Mouse (Mus musculus): ENCODE results near the gene Dhx15. TPM values are rescaled to one million over a fixed set of nuclear protein-coding genes. Genes with fewer than 3 reads are reported as not detected.
A peak's percentile ranks its signal among the peaks of the same experiment; 100 is the strongest.
"Not testable (repeated sequence)": the region's sequence is repeated elsewhere in the genome, so short reads cannot be mapped to it uniquely, and the experiment has no call there.

The Dhx15 gene
- 112 and 118 TPM in 2 replicates for polyA plus RNA-seq (2014; fragmentation: Nextera tagmentation; extraction: Ambion mirVana)

DNA sequence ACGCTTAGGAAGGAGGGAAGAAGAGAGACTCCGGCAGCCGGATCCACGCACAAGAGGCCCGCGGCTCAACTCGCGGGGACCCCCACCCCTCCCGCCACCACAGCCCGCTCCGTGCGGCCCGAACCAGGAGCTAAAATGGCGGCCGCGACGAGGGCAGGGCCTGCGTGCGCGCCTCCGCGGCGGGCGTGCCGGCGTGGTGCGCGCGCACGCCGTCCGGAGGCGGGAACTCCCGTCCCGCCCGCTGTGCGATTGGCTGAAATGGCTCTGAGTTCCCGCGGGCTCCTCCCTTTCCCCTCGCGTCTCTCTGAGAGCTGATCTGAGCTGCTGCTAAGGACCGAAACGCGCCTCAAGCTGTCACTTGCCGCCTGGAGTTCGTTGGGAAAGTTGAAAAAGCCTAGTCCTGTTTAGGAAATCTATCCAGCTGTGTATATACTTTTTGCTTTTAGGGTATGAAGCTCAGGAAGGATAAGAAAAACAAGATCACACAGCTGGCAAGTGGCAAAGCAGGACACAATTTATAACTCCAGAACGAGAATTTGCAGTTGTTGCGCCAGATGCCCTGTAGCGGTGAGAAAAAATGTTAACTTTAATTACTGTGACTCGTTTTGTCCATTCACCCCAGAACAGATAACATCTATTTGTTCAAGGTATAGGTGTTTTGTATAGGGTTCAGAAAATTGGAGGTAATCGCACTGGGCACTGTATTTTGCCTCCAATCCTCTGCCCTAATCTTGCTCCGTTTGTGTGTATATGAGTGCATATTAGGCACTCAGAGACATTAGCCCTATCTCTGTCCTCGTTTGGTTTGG is at the start of gene Dhx15:
TSS of gene Dhx15 (minus strand) at position 144 of the 809 bp plus-strand sequence.
- Histone ChIP-seq H3K36me3 (replicated peaks; ENCODE audit: control insufficient read depth, insufficient read depth, low read depth, low read length) (no peaks in the 10 kb centered on the region), H3K4me3 (ENCODE audit: low read depth, low read length) (peak within 1 kb of the TSS; percentile 99), H3K9me3 (replicated peaks; ENCODE audit: control insufficient read depth, low read length) (no peaks in the 10 kb centered on the region), H3K9ac (replicated peaks; ENCODE audit: low read length) (peak within 1 kb of the TSS; percentile 100), H3K27me3 (ENCODE audit: control insufficient read depth, insufficient read depth, low read length) (no peaks in the 10 kb centered on the region), H3K4me2 (ENCODE audit: low read depth, low read length) (peak within 1 kb of the TSS; percentile 59), H3K27ac (replicated peaks; ENCODE audit: low read depth, low read length) (peak within 1 kb of the TSS; percentile 91), H3K4me1 (ENCODE audit: control insufficient read depth, insufficient read depth, low read length) (no peaks in the 10 kb centered on the region; the same call in 1 of the 2 replicates)
- DNase-seq (ENCODE audit: low spot score) (peak; percentile 95), ATAC-seq (replicated peaks; ENCODE audit: insufficient number of reproducible peaks, low FRiP score, low TSS enrichment, low read depth) (peak; percentile 96)
- WGBS = 2% methylated on average over 52 of the region's 53 CpGs

- DNase-seq (ENCODE audit: low spot score) (no peak), ATAC-seq (replicated peaks; ENCODE audit: insufficient number of reproducible peaks, low FRiP score, low TSS enrichment, low read depth) (no peak)
- 91% methylated on average over 5 of the region's 5 CpGs for WGBS
- Histone ChIP-seq H3K4me1 (ENCODE audit: control insufficient read depth, insufficient read depth, low read length) (no peaks in the 10 kb centered on the region), H3K4me2 (ENCODE audit: low read depth, low read length) (no peak overlapping the region), H3K4me3 (ENCODE audit: low read depth, low read length) (no peak overlapping the region), H3K9ac (replicated peaks; ENCODE audit: low read length) (no peak overlapping the region), H3K27ac (replicated peaks; ENCODE audit: low read depth, low read length) (no peak overlapping the region), H3K27me3 (ENCODE audit: control insufficient read depth, insufficient read depth, low read length) (no peaks in the 10 kb centered on the region), H3K36me3 (replicated peaks; ENCODE audit: control insufficient read depth, insufficient read depth, low read depth, low read length) (no peaks in the 10 kb centered on the region), H3K9me3 (replicated peaks; ENCODE audit: control insufficient read depth, low read length) (no peaks in the 10 kb centered on the region)
These were observed 48.6 kb upstream of the Dhx15 start for GRCm38 (mm10) chr5:52238877-52239276.

DNA sequence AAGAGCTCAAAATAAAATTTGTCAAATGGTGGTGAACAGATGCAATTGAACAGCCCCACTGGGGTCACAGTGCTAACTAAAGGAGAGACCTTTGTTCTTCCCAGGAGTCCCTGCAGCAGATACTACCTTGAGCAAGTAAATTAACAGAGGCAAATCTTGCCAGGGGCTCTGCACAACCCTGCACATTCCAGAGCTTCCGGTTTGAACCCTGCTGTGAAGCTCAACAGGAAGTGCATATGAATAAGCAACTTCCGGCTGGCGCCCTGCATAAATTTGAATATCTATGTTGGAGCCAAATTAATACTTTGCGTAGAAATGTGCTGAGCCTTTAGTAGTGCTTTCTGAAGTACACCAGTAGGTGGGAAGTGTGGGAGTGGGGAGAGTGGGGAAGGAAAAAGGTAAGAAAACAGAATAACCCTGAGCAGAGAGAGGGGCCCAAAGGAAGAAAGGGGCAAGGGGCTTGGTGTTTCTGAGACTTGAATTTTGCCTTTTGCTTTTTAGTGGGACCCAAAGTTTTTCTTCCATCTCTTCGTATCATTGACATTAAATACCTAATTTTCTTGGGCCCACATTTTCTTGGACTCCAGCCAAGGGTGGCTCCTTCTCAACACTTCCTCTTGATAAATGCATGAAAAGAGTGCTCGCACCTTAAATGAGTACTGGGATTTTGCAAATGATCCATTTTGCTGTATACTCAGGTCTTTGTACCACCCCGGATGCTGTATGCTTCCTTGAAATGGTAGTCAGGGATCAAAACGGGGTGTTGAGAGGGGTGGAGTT is 47.8 kb upstream of the Dhx15 start:
- ATAC-seq (replicated peaks; ENCODE audit: insufficient number of reproducible peaks, low FRiP score, low TSS enrichment, low read depth) = no peak
- Histone ChIP-seq H3K36me3 (replicated peaks; ENCODE audit: control insufficient read depth, insufficient read depth, low read depth, low read length) (no peaks in the 10 kb centered on the region), H3K9me3 (replicated peaks; ENCODE audit: control insufficient read depth, low read length) (no peaks in the 10 kb centered on the region), H3K27ac (replicated peaks; ENCODE audit: low read depth, low read length) (no peak overlapping the region), H3K4me2 (ENCODE audit: low read depth, low read length) (no peak overlapping the region), H3K9ac (replicated peaks; ENCODE audit: low read length) (no peak overlapping the region), H3K4me3 (ENCODE audit: low read depth, low read length) (no peak overlapping the region), H3K4me1 (ENCODE audit: control insufficient read depth, insufficient read depth, low read length) (no peaks in the 10 kb centered on the region), H3K27me3 (ENCODE audit: control insufficient read depth, insufficient read depth, low read length) (no peaks in the 10 kb centered on the region)
- DNase-seq (ENCODE audit: low spot score) = no peak
- 68% methylated on average over 8 of the region's 8 CpGs for WGBS

DNA sequence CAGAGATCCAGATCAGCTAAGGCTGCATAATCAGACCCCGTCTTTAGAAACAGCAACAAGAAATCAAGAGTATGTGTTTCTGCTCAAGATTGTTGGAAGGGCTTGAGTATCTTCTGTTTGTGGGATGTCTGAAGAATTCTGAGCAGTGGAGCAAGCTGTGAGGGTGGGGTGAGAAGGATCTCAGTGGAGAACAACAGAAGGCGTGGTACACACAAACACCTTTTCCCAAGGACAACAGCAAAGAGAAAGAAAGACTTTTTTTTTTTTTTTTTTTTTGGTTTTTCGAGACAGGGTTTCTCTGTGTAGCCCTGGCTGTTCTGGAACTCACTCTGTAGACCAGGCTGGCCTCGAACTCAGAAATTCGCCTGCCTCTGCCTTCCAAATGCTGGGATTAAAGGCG is 46.3 kb upstream of the Dhx15 start:
- not testable (repeated sequence) for DNase-seq (ENCODE audit: low spot score); H3K4me3 ChIP-seq (ENCODE audit: low read depth, low read length)
- 90% methylated on average over 5 of the region's 6 CpGs for WGBS

DNA sequence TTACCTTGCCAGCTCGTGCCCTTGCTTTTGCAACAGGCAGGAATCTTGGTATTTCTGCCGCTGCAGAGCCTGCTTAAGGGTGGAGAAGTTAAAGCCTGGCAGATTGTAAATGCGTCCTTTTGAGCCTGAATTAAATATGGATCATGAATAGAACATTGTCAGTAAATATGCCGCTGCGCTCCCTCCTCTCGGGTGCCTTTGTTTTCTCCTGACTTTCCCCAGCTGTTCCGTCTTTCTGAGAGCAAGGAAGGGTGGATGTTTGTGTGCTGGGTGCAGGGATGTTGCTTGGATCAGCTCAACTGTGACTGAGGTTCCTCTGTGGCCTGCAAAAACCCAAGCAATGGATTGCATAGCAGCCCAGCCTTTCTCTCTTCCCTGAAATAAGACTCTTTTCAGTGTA is 44.3 kb upstream of the Dhx15 start:
- Histone ChIP-seq H3K4me3 (ENCODE audit: low read depth, low read length) (no peak overlapping the region), H3K27ac (replicated peaks; ENCODE audit: low read depth, low read length) (no peak overlapping the region), H3K36me3 (replicated peaks; ENCODE audit: control insufficient read depth, insufficient read depth, low read depth, low read length) (no peaks in the 10 kb centered on the region), H3K4me2 (ENCODE audit: low read depth, low read length) (no peak overlapping the region), H3K9me3 (replicated peaks; ENCODE audit: control insufficient read depth, low read length) (no peaks in the 10 kb centered on the region), H3K9ac (replicated peaks; ENCODE audit: low read length) (no peak overlapping the region), H3K27me3 (ENCODE audit: control insufficient read depth, insufficient read depth, low read length) (no peaks in the 10 kb centered on the region), H3K4me1 (ENCODE audit: control insufficient read depth, insufficient read depth, low read length) (no peaks in the 10 kb centered on the region)
- 61% methylated on average over 7 of the region's 7 CpGs for WGBS
- ATAC-seq (replicated peaks; ENCODE audit: insufficient number of reproducible peaks, low FRiP score, low TSS enrichment, low read depth) (no peak), DNase-seq (ENCODE audit: low spot score) (no peak)

More for the DNA sequence above, 46.3 kb upstream of the Dhx15 start:
- H3K27me3 ChIP-seq (ENCODE audit: control insufficient read depth, insufficient read depth, low read length); ATAC-seq (replicated peaks; ENCODE audit: insufficient number of reproducible peaks, low FRiP score, low TSS enrichment, low read depth); H3K4me2 ChIP-seq (ENCODE audit: low read depth, low read length); H3K9me3 ChIP-seq (replicated peaks; ENCODE audit: control insufficient read depth, low read length); H3K9ac ChIP-seq (replicated peaks; ENCODE audit: low read length); H3K36me3 ChIP-seq (replicated peaks; ENCODE audit: control insufficient read depth, insufficient read depth, low read depth, low read length); H3K27ac ChIP-seq (replicated peaks; ENCODE audit: low read depth, low read length); H3K4me1 ChIP-seq (ENCODE audit: control insufficient read depth, insufficient read depth, low read length): not testable (repeated sequence)

DNA sequence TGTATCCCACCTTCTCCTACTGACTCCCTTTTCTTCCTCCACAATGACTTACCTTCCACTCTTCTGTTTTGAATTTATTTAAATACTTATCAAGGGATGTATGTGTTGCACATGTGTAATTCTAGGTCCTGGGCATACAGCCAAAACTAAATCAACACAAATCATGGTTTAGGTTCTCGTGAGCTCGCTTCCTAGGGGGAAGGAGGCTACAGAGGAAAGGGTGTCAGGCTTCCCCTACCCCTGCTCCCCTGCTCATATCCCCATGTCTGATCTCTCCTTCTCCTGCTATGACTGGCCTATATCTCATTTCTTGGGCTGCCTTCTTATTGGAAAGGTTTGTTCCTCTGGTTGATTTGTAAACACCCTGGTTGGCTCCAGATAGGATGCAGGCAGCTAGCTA is 43.6 kb upstream of the Dhx15 start:
- Histone ChIP-seq H3K4me1 (ENCODE audit: control insufficient read depth, insufficient read depth, low read length) (no peaks in the 10 kb centered on the region), H3K36me3 (replicated peaks; ENCODE audit: control insufficient read depth, insufficient read depth, low read depth, low read length) (no peaks in the 10 kb centered on the region), H3K9me3 (replicated peaks; ENCODE audit: control insufficient read depth, low read length) (no peaks in the 10 kb centered on the region), H3K4me3 (ENCODE audit: low read depth, low read length) (no peak overlapping the region), H3K9ac (replicated peaks; ENCODE audit: low read length) (no peak overlapping the region), H3K4me2 (ENCODE audit: low read depth, low read length) (no peak overlapping the region), H3K27ac (replicated peaks; ENCODE audit: low read depth, low read length) (no peak overlapping the region), H3K27me3 (ENCODE audit: control insufficient read depth, insufficient read depth, low read length) (no peaks in the 10 kb centered on the region)
- DNase-seq (ENCODE audit: low spot score) (no peak), ATAC-seq (replicated peaks; ENCODE audit: insufficient number of reproducible peaks, low FRiP score, low TSS enrichment, low read depth) (no peak)
- 61% methylated on average over 2 of the region's 2 CpGs for WGBS

DNA sequence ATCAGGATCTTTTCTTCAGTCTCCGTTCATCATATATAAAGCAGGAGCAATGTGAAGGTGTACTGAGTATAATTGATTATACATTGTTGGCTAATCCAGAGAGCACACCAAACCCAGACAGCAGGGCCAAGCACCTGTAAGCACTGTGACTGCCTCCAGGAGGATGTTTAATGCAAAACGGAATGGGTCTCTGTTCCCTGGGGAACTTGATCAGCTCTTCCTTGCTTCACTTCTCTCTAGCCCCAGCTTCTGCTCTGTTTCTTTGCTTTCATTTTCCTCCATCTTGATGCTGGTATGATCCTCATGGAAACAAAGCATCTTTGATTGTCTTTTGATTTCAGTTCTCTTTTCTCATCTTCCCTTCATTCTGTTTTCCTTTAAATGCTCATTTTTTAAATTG is 42.3 kb upstream of the Dhx15 start:
- DNase-seq (ENCODE audit: low spot score) (no peak), ATAC-seq (replicated peaks; ENCODE audit: insufficient number of reproducible peaks, low FRiP score, low TSS enrichment, low read depth) (no peak)
- WGBS = 70% methylated on average over 2 of the region's 2 CpGs

GRCm38 (mm10) chr5:52232199-52232598 is 41.9 kb upstream of the Dhx15 start:
- 90% methylated on average over 2 of the region's 2 CpGs for WGBS
- Histone ChIP-seq H3K4me1 (ENCODE audit: control insufficient read depth, insufficient read depth, low read length) (no peaks in the 10 kb centered on the region), H3K4me2 (ENCODE audit: low read depth, low read length) (no peak overlapping the region), H3K27ac (replicated peaks; ENCODE audit: low read depth, low read length) (no peak overlapping the region), H3K36me3 (replicated peaks; ENCODE audit: control insufficient read depth, insufficient read depth, low read depth, low read length) (no peaks in the 10 kb centered on the region), H3K9me3 (replicated peaks; ENCODE audit: control insufficient read depth, low read length) (no peaks in the 10 kb centered on the region), H3K27me3 (ENCODE audit: control insufficient read depth, insufficient read depth, low read length) (no peaks in the 10 kb centered on the region), H3K9ac (replicated peaks; ENCODE audit: low read length) (no peak overlapping the region), H3K4me3 (ENCODE audit: low read depth, low read length) (no peak overlapping the region)
- no peak for ATAC-seq (replicated peaks; ENCODE audit: insufficient number of reproducible peaks, low FRiP score, low TSS enrichment, low read depth)
- no peak for DNase-seq (ENCODE audit: low spot score)

More for the DNA sequence above, 42.3 kb upstream of the Dhx15 start:
- no peaks in the 10 kb centered on the region for H3K9me3 ChIP-seq (replicated peaks; ENCODE audit: control insufficient read depth, low read length)
- no peak overlapping the region for H3K4me3 ChIP-seq (ENCODE audit: low read depth, low read length)
- H3K27me3 ChIP-seq (ENCODE audit: control insufficient read depth, insufficient read depth, low read length) = no peaks in the 10 kb centered on the region
- no peak overlapping the region for H3K4me2 ChIP-seq (ENCODE audit: low read depth, low read length)
- no peaks in the 10 kb centered on the region for H3K4me1 ChIP-seq (ENCODE audit: control insufficient read depth, insufficient read depth, low read length)
- no peak overlapping the region for H3K9ac ChIP-seq (replicated peaks; ENCODE audit: low read length)
- H3K36me3 ChIP-seq (replicated peaks; ENCODE audit: control insufficient read depth, insufficient read depth, low read depth, low read length) = no peaks in the 10 kb centered on the region
- H3K27ac ChIP-seq (replicated peaks; ENCODE audit: low read depth, low read length) = no peak overlapping the region

Measured in embryonic facial prominence, embryonic 11.5 days (tissue).